Mouse (Mus musculus) stomach, embryonic 15.5 days (tissue): ENCODE data around the gene Immp2l. TPM values are rescaled to one million over a fixed set of nuclear protein-coding genes. Genes with fewer than 3 reads are reported as not detected.
A peak's percentile ranks its signal among the peaks of the same experiment; 100 is the strongest.

Source experiments
- ATAC-seq: fragments of 200-750 bp; cut with Nextera tagmentation; 2 replicates; pipeline ENCODE4 v1.8.0; 2017; ENCODE audit warnings: low read depth, moderate number of reproducible peaks, moderate TSS enrichment; ENCODE audit not compliant: insufficient read depth, low FRiP score
- H3K27ac ChIP-seq: fragments of 300-500 bp; sonication (generic); 2 replicates; pipeline ENCODE4 v1.5.1; 2015; ENCODE audit warnings: mild to moderate bottlenecking, inconsistent platforms
- H3K27me3 ChIP-seq: fragments of 300-500 bp; sonication (generic); replicated peaks from 2 replicates; pipeline ENCODE4 v1.6.1; 2015; ENCODE audit warnings: inconsistent platforms
- H3K36me3 ChIP-seq: fragments of 300-500 bp; sonication (generic); 2 replicates; pipeline ENCODE4 v1.6.1; 2015; ENCODE audit warnings: inconsistent platforms
- H3K4me1 ChIP-seq: fragments of 300-500 bp; sonication (generic); 2 replicates; pipeline ENCODE4 v1.6.1; 2015; ENCODE audit warnings: inconsistent platforms
- H3K4me2 ChIP-seq: fragments of 300-500 bp; sonication (generic); 2 replicates; pipeline ENCODE4 v1.6.1; 2015; ENCODE audit warnings: mild to moderate bottlenecking, inconsistent platforms
- H3K4me3 ChIP-seq: fragments of 300-500 bp; sonication (generic); replicated peaks from 2 replicates; pipeline ENCODE4 v1.5.1; 2015; ENCODE audit warnings: inconsistent platforms
- H3K9ac ChIP-seq: fragments of 300-500 bp; sonication (generic); 2 replicates; pipeline ENCODE4 v1.6.1; 2015; ENCODE audit warnings: inconsistent platforms
- H3K9me3 ChIP-seq: fragments of 300-500 bp; sonication (generic); 2 replicates; pipeline ENCODE4 v1.6.1; 2016; ENCODE audit warnings: inconsistent platforms
- WGBS: fragments of 180-500 bp; shearing (Covaris S2); methylation state at CpG from one replicate; pipeline ENCODE4 v1.1.7; 2015; 5-methylcytosine and 5-hydroxymethylcytosine counted together
- polyA plus RNA-seq: library from polyadenylated mRNA; unstranded; fragments of >200 nt; fragmentation: Nextera tagmentation; extraction: Ambion mirVana; gene quantifications from 2 replicates; pipeline ENCODE4 v1.2.1, GENCODE M21; 2015

Gene Immp2l
- polyA plus RNA-seq, 1 experiment from 2014 or later: 15.6 TPM

- no peaks in the 10 kb centered on the region for H3K9me3 ChIP-seq
- no peak overlapping the region for H3K9ac ChIP-seq
- peak overlapping the region; percentile 37 for H3K4me3 ChIP-seq
- ATAC-seq: no peak
- H3K36me3 ChIP-seq: no peaks in the 10 kb centered on the region
- peak overlapping the region; percentile 49 for H3K4me2 ChIP-seq
- no peaks in the 10 kb centered on the region for H3K4me1 ChIP-seq
- 82% methylated on average over 5 of the region's 5 CpGs for WGBS
- H3K27ac ChIP-seq: no peak overlapping the region
- H3K27me3 ChIP-seq: no peaks in the 10 kb centered on the region
Measured at GRCm38 (mm10) chr12:41483091-41483592, 459.3 kb downstream of the Immp2l start.

DNA sequence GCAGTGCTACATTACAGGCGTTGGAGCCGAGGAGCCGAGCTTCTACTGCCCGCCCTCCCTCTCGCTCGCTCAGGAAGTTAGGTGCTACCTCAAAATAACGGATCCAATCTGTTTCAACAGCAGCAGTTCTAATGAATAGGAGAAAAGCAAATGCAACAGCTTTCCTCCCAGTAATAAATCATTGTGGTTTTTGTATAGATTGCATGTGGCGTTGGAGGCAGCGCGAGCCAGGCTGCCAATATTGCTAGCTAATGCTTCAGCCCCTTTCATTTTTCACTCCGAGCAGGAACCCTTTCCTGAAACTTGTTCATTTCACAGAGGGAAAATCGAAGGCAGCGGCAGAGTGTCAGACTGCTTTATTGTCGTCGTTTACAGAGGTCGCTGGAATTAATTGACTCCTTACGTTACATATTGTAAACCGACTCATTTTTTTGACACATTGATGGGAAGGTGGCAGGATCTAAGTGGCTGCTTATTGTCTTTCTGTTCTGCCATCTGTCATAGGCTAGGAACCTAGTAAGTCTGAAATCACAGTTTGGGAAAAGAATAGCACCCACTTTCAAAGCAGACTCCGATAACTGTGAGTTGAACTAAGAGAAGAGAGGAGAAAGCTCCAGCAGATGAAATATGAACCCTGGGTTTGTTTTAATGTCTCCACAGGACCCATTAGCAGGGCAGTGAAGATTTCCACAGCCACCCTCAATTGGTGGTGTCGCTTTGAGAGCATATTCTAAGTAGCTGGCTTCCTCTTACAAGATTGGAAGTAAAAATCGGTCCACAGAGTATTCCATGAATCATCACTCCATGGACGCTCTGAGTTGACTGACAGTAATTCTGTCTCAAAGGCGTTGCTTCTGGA lies 459.9 kb downstream of the Immp2l start:
- Histone ChIP-seq H3K9me3 (no peaks in the 10 kb centered on the region), H3K9ac (no peak overlapping the region), H3K27ac (no peak overlapping the region), H3K27me3 (no peaks in the 10 kb centered on the region), H3K4me2 (peak overlapping the region; percentile 49), H3K4me3 (peak overlapping the region; percentile 37), H3K36me3 (no peaks in the 10 kb centered on the region), H3K4me1 (no peaks in the 10 kb centered on the region)
- WGBS: 30% methylated on average over 23 of the region's 23 CpGs
- no peak for ATAC-seq

DNA sequence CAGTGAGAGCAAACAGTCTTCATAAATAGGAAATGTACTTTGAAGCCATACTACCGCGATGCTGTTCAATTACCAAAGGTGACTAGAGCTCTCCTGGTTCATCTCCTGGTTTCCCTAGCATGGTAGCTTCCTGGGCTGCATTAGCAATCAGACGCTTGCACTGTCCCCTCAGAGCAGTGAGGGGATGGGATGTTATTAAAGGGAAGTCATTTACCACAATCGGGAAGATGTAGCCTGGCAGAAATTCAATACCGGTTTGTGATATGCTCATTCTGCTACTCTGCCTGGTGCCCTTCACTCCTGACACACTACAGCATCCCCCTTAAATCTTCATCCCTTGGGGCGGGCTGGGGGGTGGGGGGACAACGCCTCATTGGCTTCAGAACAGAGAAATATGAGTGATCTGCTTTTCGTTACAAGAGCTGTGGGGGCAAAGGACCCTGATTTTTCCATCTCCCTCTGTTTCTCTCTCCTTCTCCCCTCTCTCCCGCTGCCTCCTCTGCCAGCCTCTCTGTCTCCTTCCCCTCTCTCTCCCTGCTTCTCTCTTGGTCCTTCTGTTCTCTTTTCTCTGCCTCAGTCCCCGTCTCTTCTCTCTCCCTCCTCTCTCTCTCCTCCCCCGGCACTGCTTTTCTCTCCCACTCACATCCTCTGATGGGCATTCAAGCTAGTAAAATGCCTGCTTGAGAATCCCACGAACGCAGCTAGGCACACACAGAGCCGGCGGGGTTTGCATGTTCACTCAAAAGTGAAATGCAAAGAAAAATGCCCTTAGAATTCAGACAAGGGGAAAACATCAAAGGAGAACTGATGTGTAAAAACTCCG lies 461.0 kb downstream of the Immp2l start:
- Histone ChIP-seq H3K4me2 (peak overlapping the region; percentile 49), H3K4me3 (peak overlapping the region; percentile 37), H3K27me3 (no peaks in the 10 kb centered on the region), H3K9me3 (no peaks in the 10 kb centered on the region), H3K4me1 (no peaks in the 10 kb centered on the region), H3K36me3 (no peaks in the 10 kb centered on the region), H3K27ac (no peak overlapping the region), H3K9ac (peak overlapping the region; percentile 9; the same call in 1 of the 2 replicates)
- 25% methylated on average over 16 of the region's 16 CpGs for WGBS
- ATAC-seq: no peak

GRCm38 (mm10) chr12:41485512-41486215 lies 461.8 kb downstream of the Immp2l start:
- no peak overlapping the region for H3K27ac ChIP-seq
- no peaks in the 10 kb centered on the region for H3K4me1 ChIP-seq
- WGBS: 16% methylated on average over 12 of the region's 12 CpGs
- peak; percentile 60; the same call in 1 of the 2 replicates for ATAC-seq
- H3K36me3 ChIP-seq: no peaks in the 10 kb centered on the region
- peak overlapping the region; percentile 49 for H3K4me2 ChIP-seq
- H3K4me3 ChIP-seq: peak overlapping the region; percentile 37
- H3K27me3 ChIP-seq: no peaks in the 10 kb centered on the region
- H3K9ac ChIP-seq: peak overlapping the region; percentile 9; the same call in 1 of the 2 replicates
- no peaks in the 10 kb centered on the region for H3K9me3 ChIP-seq

GRCm38 (mm10) chr12:41486331-41486730 lies 462.4 kb downstream of the Immp2l start, which contains the start of gene Lrrn3:
Gene Lrrn3 (minus strand): TSS chr12:41486431.
- H3K27ac ChIP-seq: no peak within 1 kb of the TSS
- ATAC-seq: no peak
- no peaks in the 10 kb centered on the region for H3K27me3 ChIP-seq

DNA sequence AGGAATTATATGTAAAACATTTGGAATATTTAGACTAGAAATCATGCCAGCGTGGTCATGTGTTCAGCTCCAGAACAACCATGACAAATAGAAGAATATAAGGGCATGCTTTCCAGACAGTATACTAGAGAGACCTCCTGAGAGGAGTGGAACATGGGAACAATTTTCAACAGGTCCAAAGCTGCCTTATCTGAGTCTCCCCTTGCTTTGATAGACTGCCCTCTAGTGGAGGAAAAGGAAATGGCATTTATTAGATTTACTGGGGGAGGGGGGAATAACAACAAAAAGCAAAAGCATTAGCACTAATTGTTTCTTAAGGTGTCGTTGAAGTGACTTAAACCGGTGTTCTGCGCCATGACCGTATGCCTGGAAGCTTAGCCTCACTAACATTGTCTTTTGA lies 463.1 kb downstream of the Immp2l start:
- no peaks in the 10 kb centered on the region for H3K36me3 ChIP-seq
- 29% methylated on average over 5 of the region's 5 CpGs for WGBS
- no peak; the same call in 1 of the 2 replicates for ATAC-seq
- no peak overlapping the region for H3K9ac ChIP-seq
- no peak overlapping the region for H3K4me2 ChIP-seq
- H3K4me3 ChIP-seq: no peak overlapping the region
- no peak overlapping the region for H3K27ac ChIP-seq
- no peaks in the 10 kb centered on the region for H3K4me1 ChIP-seq
- H3K9me3 ChIP-seq: no peaks in the 10 kb centered on the region
- no peaks in the 10 kb centered on the region for H3K27me3 ChIP-seq

More at GRCm38 (mm10) chr12:41486331-41486730, 462.4 kb downstream of the Immp2l start, which contains the start of gene Lrrn3:
- H3K9ac ChIP-seq: peak within 1 kb of the TSS; percentile 9; the same call in 1 of the 2 replicates
- H3K4me2 ChIP-seq: peak within 1 kb of the TSS; percentile 49
- H3K9me3 ChIP-seq: no peaks in the 10 kb centered on the region
- H3K4me1 ChIP-seq: no peaks in the 10 kb centered on the region
- WGBS: 96% methylated on average over 1 of the region's 1 CpGs
- no peaks in the 10 kb centered on the region for H3K36me3 ChIP-seq
- peak within 1 kb of the TSS; percentile 37 for H3K4me3 ChIP-seq

DNA sequence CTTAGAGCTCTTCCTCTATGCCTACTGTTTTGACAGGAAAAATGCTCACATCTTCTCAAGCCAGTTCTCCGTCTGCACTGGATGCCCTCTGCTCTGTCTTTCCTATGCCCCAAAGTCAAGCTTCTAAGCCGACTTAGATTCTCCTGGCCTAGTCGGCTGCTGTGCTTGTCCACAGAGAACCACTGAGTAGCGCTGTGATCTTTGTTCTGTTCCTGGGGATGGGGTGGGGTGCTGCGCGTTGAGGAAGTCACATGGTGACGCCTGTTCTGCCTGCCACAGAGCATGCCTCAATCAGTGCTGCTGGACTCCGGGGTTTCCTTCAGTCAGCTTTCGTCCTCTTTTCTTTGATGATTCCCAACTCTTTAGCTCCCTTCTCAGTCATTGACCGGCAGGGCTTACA lies 470.7 kb downstream of the Immp2l start:
- H3K9ac ChIP-seq: no peak overlapping the region
- H3K36me3 ChIP-seq: no peaks in the 10 kb centered on the region
- H3K4me3 ChIP-seq: no peak overlapping the region
- 57% methylated on average over 10 of the region's 10 CpGs for WGBS
- no peaks in the 10 kb centered on the region for H3K9me3 ChIP-seq
- H3K4me1 ChIP-seq: no peaks in the 10 kb centered on the region
- no peaks in the 10 kb centered on the region for H3K27me3 ChIP-seq
- H3K27ac ChIP-seq: no peak overlapping the region
- no peak for ATAC-seq
- H3K4me2 ChIP-seq: no peak overlapping the region

DNA sequence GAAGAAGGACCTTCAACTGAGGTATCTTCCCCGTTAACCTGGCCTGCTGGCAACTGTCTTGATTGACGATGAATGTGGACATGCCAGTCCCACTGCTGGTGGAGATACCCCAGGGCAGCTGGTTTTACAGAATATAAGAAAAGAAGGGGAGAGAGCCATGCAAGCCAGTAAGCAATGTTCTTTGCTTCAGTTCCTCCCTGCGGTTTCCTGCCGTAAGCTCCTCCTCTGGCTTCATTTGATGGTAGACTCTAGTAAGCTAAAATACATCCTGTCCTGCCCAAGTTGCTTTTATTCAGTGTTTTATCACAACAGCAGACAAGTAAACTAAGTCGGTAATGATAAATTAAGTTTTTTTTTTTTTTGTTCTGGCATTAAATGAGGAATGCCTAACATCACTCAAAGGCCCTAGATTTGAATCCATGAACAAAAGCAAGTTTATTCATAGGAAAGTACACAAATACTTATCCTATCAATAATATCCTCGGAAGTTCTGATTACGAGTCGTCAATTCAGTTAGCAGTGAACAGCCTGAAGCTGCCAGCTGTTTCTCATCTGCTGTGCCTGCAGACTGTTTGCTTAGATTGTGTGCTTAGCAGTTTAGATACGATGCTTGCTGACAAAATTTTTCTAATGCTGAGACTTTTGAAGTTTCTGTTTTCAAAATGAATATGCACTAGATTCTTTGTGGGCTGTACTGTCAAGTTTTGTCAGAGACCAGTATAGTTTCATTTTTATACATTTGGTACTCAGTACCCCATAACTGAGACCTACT lies 476.3 kb downstream of the Immp2l start:
- no peaks in the 10 kb centered on the region for H3K9me3 ChIP-seq
- H3K4me3 ChIP-seq: no peak overlapping the region
- H3K4me2 ChIP-seq: no peak overlapping the region
- ATAC-seq: no peak
- WGBS: 38% methylated on average over 9 of the region's 9 CpGs
- no peaks in the 10 kb centered on the region for H3K36me3 ChIP-seq
- no peaks in the 10 kb centered on the region for H3K27me3 ChIP-seq
- no peak overlapping the region for H3K9ac ChIP-seq
- no peaks in the 10 kb centered on the region for H3K4me1 ChIP-seq
- H3K27ac ChIP-seq: no peak overlapping the region

GRCm38 (mm10) chr12:41508610-41509009 lies 484.7 kb downstream of the Immp2l start:
- 80% methylated on average over 4 of the region's 4 CpGs for WGBS
- H3K4me1 ChIP-seq: no peaks in the 10 kb centered on the region
- ATAC-seq: no peak

GRCm38 (mm10) chr12:41510588-41510987 lies 486.7 kb downstream of the Immp2l start:
- Histone ChIP-seq H3K36me3 (no peaks in the 10 kb centered on the region), H3K27ac (no peak overlapping the region), H3K4me1 (no peaks in the 10 kb centered on the region), H3K4me2 (no peak overlapping the region), H3K9me3 (no peaks in the 10 kb centered on the region), H3K4me3 (no peak overlapping the region), H3K9ac (no peak overlapping the region), H3K27me3 (no peaks in the 10 kb centered on the region)
- ATAC-seq: no peak
- 74% methylated on average over 3 of the region's 3 CpGs for WGBS

More at GRCm38 (mm10) chr12:41508610-41509009, 484.7 kb downstream of the Immp2l start:
- H3K27ac ChIP-seq: no peak overlapping the region
- no peaks in the 10 kb centered on the region for H3K9me3 ChIP-seq
- no peak overlapping the region for H3K4me2 ChIP-seq
- no peak overlapping the region for H3K4me3 ChIP-seq
- no peak overlapping the region for H3K9ac ChIP-seq
- no peaks in the 10 kb centered on the region for H3K27me3 ChIP-seq
- no peaks in the 10 kb centered on the region for H3K36me3 ChIP-seq

DNA sequence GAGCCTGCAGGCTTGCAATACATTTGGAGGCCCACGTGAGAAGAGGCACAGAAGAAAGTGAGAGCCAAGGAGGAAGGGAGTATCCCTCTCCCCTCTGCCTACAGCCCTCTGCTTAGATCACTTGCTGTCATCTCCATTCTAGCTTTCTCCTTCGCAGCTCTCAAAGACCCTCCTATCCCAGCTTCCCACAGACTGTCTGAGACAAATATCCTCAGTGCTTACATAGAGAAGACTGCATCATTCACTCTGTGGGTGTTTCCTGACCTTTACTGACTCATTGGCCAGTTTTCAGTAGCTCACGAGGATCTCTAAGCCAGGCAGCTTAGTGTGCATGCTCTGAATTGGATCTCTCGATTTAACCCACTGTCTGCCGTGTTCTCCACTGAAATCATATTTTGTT lies 495.0 kb downstream of the Immp2l start:
- WGBS: 47% methylated on average over 5 of the region's 5 CpGs
- ATAC-seq: 0 out of 2 replicates have a peak, but pooled peaks have one; percentile 22

More for the DNA sequence above, 495.0 kb downstream of the Immp2l start:
- Histone ChIP-seq H3K9ac (no peak overlapping the region), H3K36me3 (no peaks in the 10 kb centered on the region), H3K27me3 (no peaks in the 10 kb centered on the region), H3K4me2 (no peak overlapping the region), H3K4me1 (no peaks in the 10 kb centered on the region), H3K27ac (no peak overlapping the region), H3K9me3 (no peaks in the 10 kb centered on the region), H3K4me3 (no peak overlapping the region)
